In the genomic region with DNA sequence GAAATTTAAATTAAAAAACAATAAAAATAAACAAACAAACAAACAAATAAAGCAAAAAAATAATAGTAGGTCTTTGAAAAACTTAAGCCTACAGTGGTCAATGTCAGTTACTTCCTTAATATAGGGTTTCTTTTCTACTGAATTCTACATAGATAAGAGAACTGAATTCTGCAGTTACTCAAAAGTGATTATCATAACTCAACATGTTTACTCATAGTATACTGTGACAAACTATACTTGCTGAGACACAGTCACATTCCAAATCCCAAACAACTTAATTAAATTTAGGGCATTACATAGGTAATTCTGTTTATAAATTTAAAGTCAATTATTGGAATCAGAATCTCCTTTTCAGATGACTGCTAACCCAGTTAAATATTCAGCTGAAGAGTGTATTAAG, we compare ENCODE assay signal across 32 mouse cellular contexts. TPM values are rescaled to one million over a fixed set of nuclear protein-coding genes. Genes with fewer than 3 reads are reported as not detected.
"Had no signal": no experiment of that assay in that cellular context is flagged by ENCODE, and none has a peak within 500 bp of the region (broad histone marks: within the 10 kb centered on the region; RNA-seq: fewer than 3 reads in every experiment).

No protein-coding gene starts in this region.

- H3K4me3 ChIP-seq: embryonic facial prominence, embryonic 10.5 days; embryonic facial prominence, embryonic 12.5 days; embryonic facial prominence, embryonic 13.5 days; embryonic facial prominence, embryonic 15.5 days; erythroblast, embryonic 14.5 days; forebrain, embryonic 10.5 days; forebrain, embryonic 12.5 days; forebrain, embryonic 13.5 days; forebrain, embryonic 15.5 days; gastrocnemius, adult 2 months; heart, adult 2 months had no signal

- H3K9me3 ChIP-seq: embryonic facial prominence, embryonic 10.5 days; embryonic facial prominence, embryonic 12.5 days; embryonic facial prominence, embryonic 13.5 days; embryonic facial prominence, embryonic 15.5 days; forebrain, embryonic 10.5 days; forebrain, embryonic 12.5 days; forebrain, embryonic 13.5 days; forebrain, embryonic 15.5 days had no signal

- H3K36me3 ChIP-seq: embryonic facial prominence, embryonic 10.5 days; embryonic facial prominence, embryonic 12.5 days; embryonic facial prominence, embryonic 13.5 days; embryonic facial prominence, embryonic 15.5 days; forebrain, embryonic 10.5 days; forebrain, embryonic 12.5 days; forebrain, embryonic 15.5 days had no signal

- ATAC-seq: forebrain, embryonic 13.5 days; forebrain, embryonic 14.5 days; forebrain, embryonic 15.5 days; forebrain, embryonic 16.5 days; forebrain, postnatal 0 days had no signal

- DNase-seq: cerebellum, adult 8-10 months; cerebellum, adult 9-10 months; cerebellum, adult 9-11 months; cerebellum, postnatal 10 days; cerebellum, postnatal 14 days; cerebellum, postnatal 25 days; cerebellum, postnatal 36 days; embryo, embryonic 11 days; forebrain, postnatal 0 days; gastrocnemius, adult 2 months; gastrocnemius, postnatal 10 days; gastrocnemius, postnatal 14 days; gastrocnemius, postnatal 25 days; gastrocnemius, postnatal 36 days; heart, adult 11 months; heart, adult 18-20 months; heart, adult 2 months had no signal

- H3K27ac ChIP-seq: embryonic facial prominence, embryonic 10.5 days; embryonic facial prominence, embryonic 12.5 days; embryonic facial prominence, embryonic 13.5 days; embryonic facial prominence, embryonic 15.5 days; forebrain, embryonic 10.5 days; forebrain, embryonic 12.5 days; forebrain, embryonic 13.5 days; forebrain, embryonic 15.5 days; gastrocnemius, adult 2 months; heart, adult 2 months had no signal

- H3K4me1 ChIP-seq: embryonic facial prominence, embryonic 12.5 days; embryonic facial prominence, embryonic 13.5 days; forebrain, embryonic 10.5 days; forebrain, embryonic 12.5 days had no signal

- H3K27me3 ChIP-seq: embryonic facial prominence, embryonic 12.5 days; embryonic facial prominence, embryonic 13.5 days; embryonic facial prominence, embryonic 15.5 days; forebrain, embryonic 12.5 days; forebrain, embryonic 13.5 days; forebrain, embryonic 15.5 days had no signal

- H3K9ac ChIP-seq: embryonic facial prominence, embryonic 12.5 days; embryonic facial prominence, embryonic 13.5 days; embryonic facial prominence, embryonic 15.5 days; forebrain, embryonic 12.5 days; forebrain, embryonic 13.5 days; forebrain, embryonic 15.5 days; forebrain, postnatal 0 days had no signal

RNA-seq across cellular contexts. Expression of a gene that starts 4.5 kb away (rescaled TPM):
- total RNA-seq: gastrocnemius, adult 18-20 months; gastrocnemius, postnatal 25 days; gastrocnemius, postnatal 36 days; heart, adult 18-20 months; heart, adult 2 months; heart, adult 8-10 months had no signal
- polyA plus RNA-seq: embryonic facial prominence, embryonic 10.5 days; embryonic facial prominence, embryonic 11.5 days; erythroblast, embryonic 14.5 days; forebrain, embryonic 10.5 days; forebrain, embryonic 11.5 days; heart, adult 2 months had no signal
